Mouse (Mus musculus): Measurements from ENCODE around the gene Ggta1.

- TF ChIP-seq CTCF (IDR thresholded peaks at IDR 0.05; ENCODE audit: low read depth): no peak
- TF ChIP-seq EP300 (IDR thresholded peaks at IDR 0.05; ENCODE audit: low read depth): no peak
These were observed 17.4 kb downstream of the Ggta1 start for GRCm38 (mm10) chr2:35445610-35446009.

Measured in liver, postnatal 0 days (tissue).